In genomic region chr7:16920818-16921791, GRCm38 (mm10) we compare ENCODE assay signal across 8 mouse cellular contexts. TPM values are rescaled to one million over a fixed set of nuclear protein-coding genes. Genes with fewer than 3 reads are reported as not detected.
DNase-seq lines count a peak whose midpoint lies in the region; ATAC-seq and TF ChIP-seq lines count a peak whose summit lies in the region.

No protein-coding gene starts in this region.

- peak overlapping the region; percentile 96 for H3K9ac ChIP-seq in kidney, postnatal 0 days (ENCODE audit: low read depth, low read length)
- peak overlapping the region; percentile 47 for H3K9ac ChIP-seq in neural tube, embryonic 11.5 days (ENCODE audit: low read length)

- peak overlapping the region; percentile 94 for H3K4me2 ChIP-seq in kidney, postnatal 0 days (ENCODE audit: low read length)
- H3K4me2 ChIP-seq in neural tube, embryonic 11.5 days (ENCODE audit: low read depth) = peak overlapping the region; percentile 90

- H3K27ac ChIP-seq in cerebellum, adult 2 months (ENCODE audit: insufficient read depth, low read length) = peak overlapping the region; percentile 76
- H3K27ac ChIP-seq in forebrain, embryonic 10.5 days = peak overlapping the region; percentile 98
- peak overlapping the region; percentile 97 for H3K27ac ChIP-seq in kidney, postnatal 0 days
- H3K27ac ChIP-seq in neural tube, embryonic 11.5 days (ENCODE audit: low read depth, low read length) = peak overlapping the region; percentile 78

- H3K27me3 ChIP-seq in cerebellum, adult 2 months (ENCODE audit: control insufficient read depth, insufficient read depth, low read length) = no peaks in the 10 kb centered on the region
- H3K27me3 ChIP-seq in forebrain, embryonic 10.5 days (ENCODE audit: poor library complexity, severe bottlenecking) = no peaks in the 10 kb centered on the region
- H3K27me3 ChIP-seq in kidney, postnatal 0 days (ENCODE audit: insufficient read depth, low read length) = no peaks in the 10 kb centered on the region
- no peaks in the 10 kb centered on the region for H3K27me3 ChIP-seq in neural tube, embryonic 11.5 days (ENCODE audit: control insufficient read depth, insufficient read depth, low read length)

- 6% methylated on average over 21 of the region's 21 CpGs for WGBS in cerebellum, adult 2 months
- WGBS in forebrain, embryonic 10.5 days = 55% methylated on average over 21 of the region's 21 CpGs
- 30% methylated on average over 21 of the region's 21 CpGs for WGBS in kidney, postnatal 0 days
- WGBS in neural tube, embryonic 11.5 days = 48% methylated on average over 21 of the region's 21 CpGs

- TF ChIP-seq CTCF in cerebellum, adult 2 months (IDR thresholded peaks at IDR 0.05; ENCODE audit: borderline replicate concordance, insufficient read depth, low read depth, low read length) = no peak
- TF ChIP-seq CTCF in kidney, postnatal 0 days (IDR thresholded peaks at IDR 0.05; ENCODE audit: low read depth) = no peak

- DNase-seq in layer of hippocampus, adult 11-12 months (ENCODE audit: low spot score) = peak; percentile 46
- no peak for DNase-seq in layer of hippocampus, postnatal 25 days (ENCODE audit: extremely low spot score in 1 of 2, low spot score in 1 of 2)
- peak; percentile 60 to 62 for DNase-seq in cerebellum, adult 2 months
- peak; percentile 28 for DNase-seq in forebrain, embryonic 10.5 days (ENCODE audit: extremely low spot score, low spot score)
- DNase-seq in kidney, postnatal 0 days (ENCODE audit: low spot score) = no peak
- DNase-seq in neural tube, embryonic 11.5 days (ENCODE audit: low spot score) = no peak
- no peak for DNase-seq in layer of hippocampus, adult 9-10 months (ENCODE audit: low spot score)
- no peak for DNase-seq in thymus, postnatal 25 days

- H3K9me3 ChIP-seq in forebrain, embryonic 10.5 days = no peaks in the 10 kb centered on the region
- no peaks in the 10 kb centered on the region for H3K9me3 ChIP-seq in kidney, postnatal 0 days (replicated peaks; ENCODE audit: low read length)
- no peaks in the 10 kb centered on the region for H3K9me3 ChIP-seq in neural tube, embryonic 11.5 days (ENCODE audit: control insufficient read depth, low read length)

- ATAC-seq in kidney, postnatal 0 days (replicated peaks; ENCODE audit: low FRiP score, low read depth) = no peak
- no peak for ATAC-seq in neural tube, embryonic 11.5 days (ENCODE audit: insufficient read depth, low FRiP score, low TSS enrichment)

- H3K36me3 ChIP-seq in forebrain, embryonic 10.5 days (replicated peaks) = peaks cover 59% of the 10 kb centered on the region
- peaks cover 36% of the 10 kb centered on the region for H3K36me3 ChIP-seq in kidney, postnatal 0 days (ENCODE audit: insufficient read depth, low read length)
- H3K36me3 ChIP-seq in neural tube, embryonic 11.5 days (ENCODE audit: control insufficient read depth, insufficient read depth, low read length) = peaks cover 19% of the 10 kb centered on the region

- peaks cover 39% of the 10 kb centered on the region for H3K4me1 ChIP-seq in cerebellum, adult 2 months (ENCODE audit: control insufficient read depth, insufficient read depth, low read length)
- H3K4me1 ChIP-seq in forebrain, embryonic 10.5 days = peaks cover 45% of the 10 kb centered on the region
- H3K4me1 ChIP-seq in kidney, postnatal 0 days (replicated peaks; ENCODE audit: insufficient read depth, low read length) = peaks cover 26% of the 10 kb centered on the region
- H3K4me1 ChIP-seq in neural tube, embryonic 11.5 days (ENCODE audit: control insufficient read depth, insufficient read depth, low read length) = peaks cover 22% of the 10 kb centered on the region

- TF ChIP-seq POLR2A in cerebellum, adult 2 months (IDR thresholded peaks at IDR 0.05; ENCODE audit: borderline replicate concordance, insufficient read depth, low read length) = no peak

- H3K4me3 ChIP-seq in cerebellum, adult 2 months (replicated peaks; ENCODE audit: insufficient read depth, low read depth, low read length) = peak overlapping the region; percentile 97
- H3K4me3 ChIP-seq in forebrain, embryonic 10.5 days = peak overlapping the region; percentile 94
- peak overlapping the region; percentile 94 for H3K4me3 ChIP-seq in kidney, postnatal 0 days (replicated peaks; ENCODE audit: low read depth, low read length)
- peak overlapping the region; percentile 89 for H3K4me3 ChIP-seq in neural tube, embryonic 11.5 days (ENCODE audit: low read depth, low read length)

RNA-seq across cellular contexts. Expression of gene Calm3, which starts 2.8 kb away (rescaled TPM):
- 1,000 to 10,000 TPM; 2,256 to 2,439 TPM for total RNA-seq in layer of hippocampus, postnatal 25 days (2021)
- polyA plus RNA-seq in cerebellum, adult 2 months (2012; rRNA removed) = 1,355 and 1,504 TPM in 2 replicates
- 156 and 163 TPM in 2 replicates for polyA plus RNA-seq in forebrain, embryonic 10.5 days (2016; fragmentation: Nextera tagmentation; extraction: Ambion mirVana)
- polyA plus RNA-seq in kidney, postnatal 0 days (2015; fragmentation: Nextera tagmentation; extraction: Ambion mirVana) = 134 and 136 TPM in 2 replicates
- polyA plus RNA-seq in neural tube, embryonic 11.5 days (2014; fragmentation: Nextera tagmentation; extraction: Ambion mirVana) = 257 and 263 TPM in 2 replicates

RNA-seq across cellular contexts. Expression of gene Ptgir, which starts 14.8 kb away (rescaled TPM):
- under 1 TPM in 1 of 2 experiments, not detected in 1; 0.09 TPM for total RNA-seq in layer of hippocampus, postnatal 25 days (2021)
- polyA plus RNA-seq in cerebellum, adult 2 months (2012; rRNA removed) = 0.11 TPM in 2 replicates
- 0.10 TPM in 2 replicates for polyA plus RNA-seq in forebrain, embryonic 10.5 days (2016; fragmentation: Nextera tagmentation; extraction: Ambion mirVana)
- 2.2 and 2.3 TPM in 2 replicates for polyA plus RNA-seq in kidney, postnatal 0 days (2015; fragmentation: Nextera tagmentation; extraction: Ambion mirVana)
- polyA plus RNA-seq in neural tube, embryonic 11.5 days (2014; fragmentation: Nextera tagmentation; extraction: Ambion mirVana) = 0.41 and 0.76 TPM in 2 replicates

RNA-seq across cellular contexts. Expression of gene Pnmal2, which starts 23.4 kb away (rescaled TPM):
- total RNA-seq in layer of hippocampus, postnatal 25 days (2021) = 100 to 1,000 TPM; 320 to 337 TPM
- polyA plus RNA-seq in cerebellum, adult 2 months (2012; rRNA removed) = 135 and 136 TPM in 2 replicates
- polyA plus RNA-seq in forebrain, embryonic 10.5 days (2016; fragmentation: Nextera tagmentation; extraction: Ambion mirVana) = 4.3 and 6.8 TPM in 2 replicates
- 7.0 and 8.1 TPM in 2 replicates for polyA plus RNA-seq in kidney, postnatal 0 days (2015; fragmentation: Nextera tagmentation; extraction: Ambion mirVana)
- 9.4 and 10.5 TPM in 2 replicates for polyA plus RNA-seq in neural tube, embryonic 11.5 days (2014; fragmentation: Nextera tagmentation; extraction: Ambion mirVana)

RNA-seq across cellular contexts. Expression of gene Gng8, which starts 29.5 kb away (rescaled TPM):
- 1 to 10 TPM; 2.5 to 3.2 TPM for total RNA-seq in layer of hippocampus, postnatal 25 days (2021)
- 10.0 and 14.0 TPM in 2 replicates for polyA plus RNA-seq in cerebellum, adult 2 months (2012; rRNA removed)
- 5.5 and 6.6 TPM in 2 replicates for polyA plus RNA-seq in forebrain, embryonic 10.5 days (2016; fragmentation: Nextera tagmentation; extraction: Ambion mirVana)
- polyA plus RNA-seq in kidney, postnatal 0 days (2015; fragmentation: Nextera tagmentation; extraction: Ambion mirVana) = 7.3 and 8.9 TPM in 2 replicates
- polyA plus RNA-seq in neural tube, embryonic 11.5 days (2014; fragmentation: Nextera tagmentation; extraction: Ambion mirVana) = 7.0 and 7.2 TPM in 2 replicates

RNA-seq across cellular contexts. Expression of gene Pnmal1, which starts 38.4 kb away (rescaled TPM):
- total RNA-seq in layer of hippocampus, postnatal 25 days (2021) = 100 to 1,000 TPM; 104 to 117 TPM
- polyA plus RNA-seq in cerebellum, adult 2 months (2012; rRNA removed) = 27.4 and 29.9 TPM in 2 replicates
- 7.3 and 9.3 TPM in 2 replicates for polyA plus RNA-seq in forebrain, embryonic 10.5 days (2016; fragmentation: Nextera tagmentation; extraction: Ambion mirVana)
- polyA plus RNA-seq in kidney, postnatal 0 days (2015; fragmentation: Nextera tagmentation; extraction: Ambion mirVana) = 0.28 and 0.33 TPM in 2 replicates
- polyA plus RNA-seq in neural tube, embryonic 11.5 days (2014; fragmentation: Nextera tagmentation; extraction: Ambion mirVana) = 15.6 and 18.0 TPM in 2 replicates

Comparison
In these comparisons a context has a peak if more than half of its experiments do, and no peak if none do; other contexts are left out.
1. DNase-seq: peak in layer of hippocampus, adult 11-12 months (single experiment), cerebellum, adult 2 months (2 of 2) and forebrain, embryonic 10.5 days (single experiment); none in layer of hippocampus, postnatal 25 days (0 of 2), kidney, postnatal 0 days (single experiment), neural tube, embryonic 11.5 days (single experiment), layer of hippocampus, adult 9-10 months (single experiment) and thymus, postnatal 25 days (single experiment).
2. RNA of gene Pnmal2, which starts 23.4 kb away (polyA plus RNA-seq): 135 to 136 TPM in cerebellum, adult 2 months; 9.4 to 10.5 TPM in neural tube, embryonic 11.5 days, 7.0 to 8.1 TPM in kidney, postnatal 0 days and 4.3 to 6.8 TPM in forebrain, embryonic 10.5 days; every median in the first group is over 10 times any median in the second.
3. Peak in every context shown above with its lines, with median percentiles within 50 percentile points of each other: H3K27ac ChIP-seq and H3K4me3 ChIP-seq.